Mouse (Mus musculus): Measurements from ENCODE around the gene Tac1. TPM values are rescaled to one million over a fixed set of nuclear protein-coding genes. Genes with fewer than 3 reads are reported as not detected.
"Not testable (repeated sequence)": the region's sequence is repeated elsewhere in the genome, so short reads cannot be mapped to it uniquely, and the experiment has no call there.

The Tac1 gene
- total RNA-seq (2014; rRNA removed), result 79.9 and 87.9 TPM in 2 replicates
- 180 and 199 TPM in 2 replicates for polyA plus RNA-seq (2015; fragmentation: Nextera tagmentation; extraction: Ambion mirVana)

GRCm38 (mm10) chr6:7554829-7555391, at the start of gene Tac1:
Gene Tac1 (plus strand): TSS chr6:7554879.
- H3K36me3 ChIP-seq (ENCODE audit: insufficient read depth, low read length), result no peaks in the 10 kb centered on the region
- peak within 1 kb of the TSS; percentile 78 for H3K4me2 ChIP-seq (ENCODE audit: low read depth, low read length, poor library complexity, severe bottlenecking)
- H3K9ac ChIP-seq (replicated peaks; ENCODE audit: low read length, poor library complexity, severe bottlenecking), result peak within 1 kb of the TSS; percentile 52
- no peak within 1 kb of the TSS for H3K27ac ChIP-seq (ENCODE audit: low read depth, low read length)
- TF ChIP-seq CTCF (IDR thresholded peaks at IDR 0.05), result no peak
- DNase-seq (ENCODE audit: low spot score) (no peak), ATAC-seq (ENCODE audit: low FRiP score) (peak; percentile 66)
- H3K27me3 ChIP-seq (ENCODE audit: insufficient read depth, low read length), result peaks cover 22% of the 10 kb centered on the region
- no peaks in the 10 kb centered on the region for H3K9me3 ChIP-seq (ENCODE audit: low read length)
- WGBS, result under 1% methylated on average over 37 of the region's 37 CpGs
- peaks cover 10% of the 10 kb centered on the region; the same call in 1 of the 2 replicates for H3K4me1 ChIP-seq (ENCODE audit: insufficient read depth, low read length)
- H3K4me3 ChIP-seq (ENCODE audit: low read depth, low read length), result peak within 1 kb of the TSS; percentile 48

GRCm38 (mm10) chr6:7543511-7543910, 11.2 kb upstream of the Tac1 start:
- H3K27ac ChIP-seq (ENCODE audit: low read depth, low read length); H3K9ac ChIP-seq (replicated peaks; ENCODE audit: low read length, poor library complexity, severe bottlenecking); ATAC-seq (ENCODE audit: low FRiP score); H3K36me3 ChIP-seq (ENCODE audit: insufficient read depth, low read length); H3K4me1 ChIP-seq (ENCODE audit: insufficient read depth, low read length); H3K9me3 ChIP-seq (ENCODE audit: low read length); DNase-seq (ENCODE audit: low spot score); H3K4me3 ChIP-seq (ENCODE audit: low read depth, low read length); H3K27me3 ChIP-seq (ENCODE audit: insufficient read depth, low read length); H3K4me2 ChIP-seq (ENCODE audit: low read depth, low read length, poor library complexity, severe bottlenecking): not testable (repeated sequence)
- 89% methylated on average over 2 of the region's 2 CpGs for WGBS

- no peak overlapping the region for H3K27ac ChIP-seq (ENCODE audit: low read depth, low read length)
- peaks cover 10% of the 10 kb centered on the region; the same call in 1 of the 2 replicates for H3K4me1 ChIP-seq (ENCODE audit: insufficient read depth, low read length)
- H3K4me3 ChIP-seq (ENCODE audit: low read depth, low read length), result peak overlapping the region; percentile 48
- H3K9ac ChIP-seq (replicated peaks; ENCODE audit: low read length, poor library complexity, severe bottlenecking), result peak overlapping the region; percentile 42; the same call in 1 of the 2 replicates
- no peaks in the 10 kb centered on the region for H3K36me3 ChIP-seq (ENCODE audit: insufficient read depth, low read length)
- no peaks in the 10 kb centered on the region for H3K9me3 ChIP-seq (ENCODE audit: low read length)
- TF ChIP-seq CTCF (IDR thresholded peaks at IDR 0.05), result no peak
- no peak for DNase-seq (ENCODE audit: low spot score)
- ATAC-seq (ENCODE audit: low FRiP score), result peak; percentile 36; the same call in 1 of the 2 replicates
- 1% methylated on average over 25 of the region's 25 CpGs for WGBS
- peak overlapping the region; percentile 78 for H3K4me2 ChIP-seq (ENCODE audit: low read depth, low read length, poor library complexity, severe bottlenecking)
- peaks cover 22% of the 10 kb centered on the region for H3K27me3 ChIP-seq (ENCODE audit: insufficient read depth, low read length)
Observed at GRCm38 (mm10) chr6:7555688-7556476, 1.2 kb downstream of the Tac1 start.

GRCm38 (mm10) chr6:7558164-7558563, 3.5 kb downstream of the Tac1 start:
- H3K4me2 ChIP-seq (ENCODE audit: low read depth, low read length, poor library complexity, severe bottlenecking), result no peak overlapping the region
- TF ChIP-seq CTCF (IDR thresholded peaks at IDR 0.05), result no peak
- H3K27me3 ChIP-seq (ENCODE audit: insufficient read depth, low read length), result peaks cover 22% of the 10 kb centered on the region
- no peaks in the 10 kb centered on the region for H3K36me3 ChIP-seq (ENCODE audit: insufficient read depth, low read length)
- H3K27ac ChIP-seq (ENCODE audit: low read depth, low read length), result no peak overlapping the region
- H3K9ac ChIP-seq (replicated peaks; ENCODE audit: low read length, poor library complexity, severe bottlenecking), result no peak overlapping the region
- ATAC-seq (ENCODE audit: low FRiP score), result no peak
- no peak overlapping the region for H3K4me3 ChIP-seq (ENCODE audit: low read depth, low read length)
- peaks cover 10% of the 10 kb centered on the region; the same call in 1 of the 2 replicates for H3K4me1 ChIP-seq (ENCODE audit: insufficient read depth, low read length)
- DNase-seq (ENCODE audit: low spot score), result no peak
- no peaks in the 10 kb centered on the region for H3K9me3 ChIP-seq (ENCODE audit: low read length)

- Histone ChIP-seq H3K9ac (replicated peaks; ENCODE audit: low read length, poor library complexity, severe bottlenecking) (no peak overlapping the region), H3K27me3 (ENCODE audit: insufficient read depth, low read length) (no peaks in the 10 kb centered on the region), H3K4me1 (ENCODE audit: insufficient read depth, low read length) (no peaks in the 10 kb centered on the region), H3K9me3 (ENCODE audit: low read length) (no peaks in the 10 kb centered on the region), H3K36me3 (ENCODE audit: insufficient read depth, low read length) (no peaks in the 10 kb centered on the region), H3K4me2 (ENCODE audit: low read depth, low read length, poor library complexity, severe bottlenecking) (no peak overlapping the region), H3K27ac (ENCODE audit: low read depth, low read length) (no peak overlapping the region), H3K4me3 (ENCODE audit: low read depth, low read length) (no peak overlapping the region)
- TF ChIP-seq CTCF (IDR thresholded peaks at IDR 0.05), result no peak
- DNase-seq (ENCODE audit: low spot score), result peak; percentile 48
- no peak for ATAC-seq (ENCODE audit: low FRiP score)
- WGBS, result 30% methylated on average over 6 of the region's 6 CpGs
Observed at GRCm38 (mm10) chr6:7562524-7562923, 7.8 kb downstream of the Tac1 start.

- Histone ChIP-seq H3K9ac (replicated peaks; ENCODE audit: low read length, poor library complexity, severe bottlenecking) (no peak overlapping the region), H3K4me3 (ENCODE audit: low read depth, low read length) (no peak overlapping the region), H3K4me1 (ENCODE audit: insufficient read depth, low read length) (no peaks in the 10 kb centered on the region), H3K27ac (ENCODE audit: low read depth, low read length) (no peak overlapping the region), H3K4me2 (ENCODE audit: low read depth, low read length, poor library complexity, severe bottlenecking) (no peak overlapping the region), H3K36me3 (ENCODE audit: insufficient read depth, low read length) (no peaks in the 10 kb centered on the region), H3K27me3 (ENCODE audit: insufficient read depth, low read length) (no peaks in the 10 kb centered on the region), H3K9me3 (ENCODE audit: low read length) (no peaks in the 10 kb centered on the region)
- DNase-seq (ENCODE audit: low spot score), result no peak
- 88% methylated on average over 3 of the region's 3 CpGs for WGBS
- no peak for TF ChIP-seq CTCF (IDR thresholded peaks at IDR 0.05)
- ATAC-seq (ENCODE audit: low FRiP score), result no peak
Observed at GRCm38 (mm10) chr6:7564537-7564936, 9.9 kb downstream of the Tac1 start.
